15 mouse cellular contexts compared by ENCODE assay signal in the genomic region with DNA sequence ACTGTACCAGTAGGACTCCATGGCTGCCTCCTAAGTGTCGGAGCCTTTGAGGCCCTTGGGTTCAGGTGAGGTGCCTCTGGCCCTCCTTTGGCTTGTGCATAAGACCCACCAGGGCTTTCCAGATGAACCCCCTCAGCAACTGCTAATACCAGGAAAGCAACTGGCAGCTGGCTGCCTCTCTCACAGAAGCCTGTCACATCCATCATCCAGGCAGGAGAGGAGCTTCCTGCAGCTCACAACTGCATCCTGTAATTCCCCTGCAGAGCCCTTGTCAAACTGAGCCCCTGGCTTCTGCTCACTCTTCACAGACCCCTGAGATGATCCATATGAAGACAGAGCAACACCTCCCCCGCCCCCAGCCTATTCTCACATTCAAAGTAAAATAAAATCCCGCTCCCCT. TPM values are rescaled to one million over a fixed set of nuclear protein-coding genes. Genes with fewer than 3 reads are reported as not detected.
DNase-seq lines count a peak whose midpoint lies in the region; ATAC-seq lines count a peak whose summit lies in the region.
"Had no signal": no experiment of that assay in that cellular context is flagged by ENCODE, and none has a peak within 500 bp of the region (broad histone marks: within the 10 kb centered on the region; RNA-seq: fewer than 3 reads in every experiment).

No protein-coding gene starts in this region.

- no peaks in the 10 kb centered on the region for H3K36me3 ChIP-seq in kidney, embryonic 15.5 days
- H3K36me3 ChIP-seq in embryonic facial prominence, embryonic 10.5 days (replicated peaks), result no peaks in the 10 kb centered on the region
- no peaks in the 10 kb centered on the region for H3K36me3 ChIP-seq in forebrain, embryonic 14.5 days (ENCODE audit: control insufficient read depth, insufficient read depth, low read length)
- H3K36me3 ChIP-seq: embryonic facial prominence, embryonic 13.5 days had no signal

- H3K27me3 ChIP-seq in kidney, embryonic 15.5 days, result no peaks in the 10 kb centered on the region
- peaks cover 23% of the 10 kb centered on the region for H3K27me3 ChIP-seq in embryonic facial prominence, embryonic 10.5 days (replicated peaks; ENCODE audit: low read depth, poor library complexity, severe bottlenecking)
- H3K27me3 ChIP-seq in forebrain, embryonic 14.5 days (replicated peaks; ENCODE audit: control insufficient read depth, insufficient read depth, low read length), result no peaks in the 10 kb centered on the region
- H3K27me3 ChIP-seq: embryonic facial prominence, embryonic 13.5 days had no signal

- H3K9me3 ChIP-seq in kidney, embryonic 15.5 days (replicated peaks), result no peaks in the 10 kb centered on the region
- H3K9me3 ChIP-seq in embryonic facial prominence, embryonic 10.5 days, result no peaks in the 10 kb centered on the region
- H3K9me3 ChIP-seq in forebrain, embryonic 14.5 days (replicated peaks; ENCODE audit: control insufficient read depth, low read length), result no peaks in the 10 kb centered on the region
- H3K9me3 ChIP-seq: embryonic facial prominence, embryonic 13.5 days had no signal

- H3K4me2 ChIP-seq in kidney, embryonic 15.5 days, result no peak overlapping the region
- H3K4me2 ChIP-seq in forebrain, embryonic 14.5 days (ENCODE audit: low read length), result no peak overlapping the region
- H3K4me2 ChIP-seq: embryonic facial prominence, embryonic 13.5 days had no signal

- no peak for DNase-seq in kidney, adult 9 months
- no peak for DNase-seq in embryonic facial prominence, embryonic 10.5 days (ENCODE audit: low spot score)
- DNase-seq in forebrain, embryonic 14.5 days (ENCODE audit: low spot score), result no peak
- peak; percentile 45 for DNase-seq in kidney, postnatal 14 days
- DNase-seq in T-cell, adult 2 months (ENCODE audit: low spot score), result no peak
- no peak for DNase-seq in gastrocnemius, adult 18-20 months (ENCODE audit: low spot score)
- no peak for DNase-seq in layer of hippocampus, postnatal 10 days (ENCODE audit: low spot score in 2 of 2)
- DNase-seq: cerebellum, adult 9-11 months; heart, adult 18-20 months; heart, postnatal 10 days; layer of hippocampus, postnatal 36 days; liver, postnatal 0 days; thymus, adult 2 months had no signal

- H3K4me3 ChIP-seq in kidney, embryonic 15.5 days (replicated peaks), result no peak overlapping the region
- no peak overlapping the region for H3K4me3 ChIP-seq in embryonic facial prominence, embryonic 10.5 days
- no peak overlapping the region for H3K4me3 ChIP-seq in forebrain, embryonic 14.5 days (ENCODE audit: low read depth, low read length)
- H3K4me3 ChIP-seq: embryonic facial prominence, embryonic 13.5 days had no signal

- H3K27ac ChIP-seq in kidney, embryonic 15.5 days, result peak overlapping the region; percentile 61
- peak overlapping the region; percentile 71 for H3K27ac ChIP-seq in embryonic facial prominence, embryonic 10.5 days (replicated peaks)
- H3K27ac ChIP-seq in forebrain, embryonic 14.5 days (ENCODE audit: low read depth, low read length), result peak overlapping the region; percentile 39; the same call in 1 of the 2 replicates
- H3K27ac ChIP-seq: embryonic facial prominence, embryonic 13.5 days had no signal

- WGBS in kidney, embryonic 15.5 days, result 34% methylated on average over 3 of the region's 3 CpGs
- WGBS in embryonic facial prominence, embryonic 10.5 days, result 68% methylated on average over 3 of the region's 3 CpGs
- WGBS in forebrain, embryonic 14.5 days, result 79% methylated on average over 3 of the region's 3 CpGs

- H3K9ac ChIP-seq in kidney, embryonic 15.5 days, result no peak overlapping the region
- no peak overlapping the region for H3K9ac ChIP-seq in forebrain, embryonic 14.5 days (ENCODE audit: low read length)
- H3K9ac ChIP-seq: embryonic facial prominence, embryonic 13.5 days; liver, postnatal 0 days had no signal

- peaks cover 62% of the 10 kb centered on the region for H3K4me1 ChIP-seq in kidney, embryonic 15.5 days
- H3K4me1 ChIP-seq in embryonic facial prominence, embryonic 10.5 days, result peaks cover 59% of the 10 kb centered on the region
- peaks cover 18% of the 10 kb centered on the region for H3K4me1 ChIP-seq in forebrain, embryonic 14.5 days (ENCODE audit: control insufficient read depth, insufficient read depth, low read length)

- peak; percentile 43 for ATAC-seq in kidney, embryonic 15.5 days (replicated peaks; ENCODE audit: low FRiP score)
- ATAC-seq in forebrain, embryonic 14.5 days, result no peak
- ATAC-seq: liver, postnatal 0 days had no signal

RNA-seq across cellular contexts. Expression of gene Ier5, which starts 21.8 kb away (rescaled TPM):
- 7.5 and 7.6 TPM in 2 replicates for polyA plus RNA-seq in kidney, embryonic 15.5 days (2015; fragmentation: Nextera tagmentation; extraction: Ambion mirVana)
- 4.4 TPM in 2 replicates for polyA plus RNA-seq in embryonic facial prominence, embryonic 10.5 days (2016; fragmentation: Nextera tagmentation; extraction: Ambion mirVana)
- polyA plus RNA-seq in forebrain, embryonic 14.5 days (2014; fragmentation: Nextera tagmentation; extraction: Ambion mirVana), result 19.5 and 24.6 TPM in 2 replicates
- total RNA-seq in gastrocnemius, adult 18-20 months (2021), result 10 to 100 TPM in 1 of 2 experiments, 1 to 10 TPM in 1; 4.7 to 19.4 TPM
- 10 to 100 TPM; 16.5 to 21.5 TPM for total RNA-seq in layer of hippocampus, postnatal 10 days (2021)
